Mouse (Mus musculus): ENCODE data around the gene Supt3.

The Supt3 gene
- long read RNA-seq, experiment 1, transcript Supt3-201 (12 exons, 1,508 nt) = major isoform, 6 of 8 reads
- long read RNA-seq, experiment 1, partial matches to known transcripts = 1 of 8 reads
- long read RNA-seq, experiment 1, other reads (novel, unspliced or antisense) = 1 of 8 reads
- long read RNA-seq, experiment 2, transcript Supt3-201 (12 exons, 1,508 nt) = major isoform, 16 of 28 reads
- long read RNA-seq, experiment 2, partial matches to known transcripts = 6 of 28 reads
- long read RNA-seq, experiment 2, other reads (novel, unspliced or antisense) = 6 of 28 reads

DNA sequence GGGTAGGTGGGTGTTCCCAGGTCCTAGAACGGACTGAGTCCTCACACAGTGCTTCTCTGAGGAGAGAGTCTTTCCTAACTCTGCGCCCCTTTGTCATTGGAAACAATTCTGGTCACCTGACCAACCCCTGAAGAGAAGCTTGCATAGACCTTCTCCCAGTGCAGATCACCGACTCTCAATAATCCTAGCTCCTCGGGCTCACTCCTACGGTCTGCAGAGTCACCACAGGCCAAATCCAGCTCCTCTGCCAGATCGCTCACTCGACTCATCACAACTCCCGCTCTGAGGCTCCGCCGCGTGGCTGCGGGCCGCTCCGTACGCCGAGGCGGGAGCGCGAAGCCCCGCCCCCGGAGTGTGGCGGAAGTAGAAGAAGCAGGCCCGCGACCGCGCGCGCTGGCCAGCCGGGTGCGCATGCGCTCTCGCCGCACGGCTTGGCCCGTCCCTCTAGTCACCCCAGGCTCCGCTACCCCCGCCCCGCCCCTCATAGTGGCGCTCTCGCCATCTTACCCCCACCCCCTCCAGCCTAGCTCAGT lies at the start of gene Supt3:
Gene Supt3 (plus strand): TSS at position 415 of the 533 bp plus-strand sequence.
- intact Hi-C loops (cut with DNase I) = no loop called here

DNA sequence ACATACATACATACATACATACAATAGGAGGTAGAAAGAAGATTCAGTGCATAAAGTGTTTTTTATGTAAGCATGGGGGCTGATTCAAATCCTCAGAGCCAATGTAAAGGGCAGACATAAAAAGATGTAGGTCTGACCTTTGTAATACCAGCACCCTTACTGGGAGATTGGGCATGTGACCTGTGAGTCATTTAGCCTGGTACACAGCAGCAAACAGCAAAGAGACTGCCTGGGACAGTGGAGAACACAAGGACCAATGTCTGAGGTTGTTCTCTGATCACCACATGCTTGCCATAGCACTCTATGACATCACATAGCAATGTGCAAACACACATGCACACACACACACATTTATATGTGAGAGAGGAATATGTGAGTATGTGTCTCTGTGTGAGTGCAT lies 49.3 kb upstream of the Supt3 start:
- intact Hi-C loops (cut with DNase I) = no loop called here

DNA sequence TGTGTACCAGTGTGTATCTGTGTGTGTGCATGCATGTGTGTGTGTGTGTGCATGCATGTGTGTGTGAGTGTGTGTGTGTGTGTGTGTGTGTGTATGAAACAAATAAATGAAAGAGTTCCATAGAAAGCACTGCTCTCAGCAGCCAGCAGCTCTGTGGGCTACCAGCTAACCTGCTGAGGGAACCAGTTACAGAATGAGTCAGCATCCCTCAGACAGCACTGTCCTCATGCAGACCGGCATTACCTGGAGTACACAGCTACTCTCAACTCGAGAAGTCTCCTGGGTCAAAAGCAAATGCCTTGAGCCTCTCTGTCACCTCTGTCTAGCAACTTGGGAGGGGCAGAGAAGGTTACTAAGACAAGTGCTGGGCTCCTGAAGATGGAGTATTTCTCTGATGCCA lies 48.5 kb upstream of the Supt3 start:
- intact Hi-C loops (cut with DNase I) = no loop called here

DNA sequence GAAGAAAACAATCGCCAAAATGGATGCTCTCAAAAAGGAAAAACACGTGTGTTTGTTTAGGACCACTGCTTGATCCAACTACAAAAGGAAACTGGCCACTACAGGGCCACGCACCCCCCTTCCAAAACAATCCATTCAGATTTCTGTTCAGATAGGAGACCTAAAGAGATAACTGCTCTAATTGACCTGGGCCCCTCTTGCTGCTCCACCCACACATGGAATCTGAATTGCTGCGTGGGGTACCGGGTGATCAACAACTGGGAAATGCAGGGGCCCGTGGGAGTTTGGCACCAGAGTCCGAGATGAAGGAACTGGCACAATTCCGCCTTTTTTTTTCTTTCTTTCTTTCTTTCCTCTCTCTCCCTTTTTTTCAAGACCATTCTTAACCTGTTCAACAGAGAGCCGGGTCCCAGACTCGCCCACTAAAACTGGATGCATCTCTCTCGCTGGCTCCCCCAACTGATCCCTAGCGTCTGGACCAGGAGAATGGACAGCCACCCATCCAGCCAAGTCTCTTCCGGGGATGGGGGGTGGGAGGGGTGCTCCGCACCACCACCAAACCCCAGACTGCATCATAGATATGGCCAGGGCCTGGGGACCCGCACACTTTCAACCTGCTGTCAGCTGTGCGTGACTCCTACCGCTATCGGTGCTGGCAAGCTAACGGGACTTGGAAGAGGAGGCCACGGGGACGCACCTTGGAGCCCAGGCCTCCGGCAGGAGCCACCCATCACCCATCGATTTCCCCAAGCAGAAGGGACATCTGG lies 43.2 kb upstream of the Supt3 start:
- intact Hi-C loops (cut with DNase I) = loop anchor here (10.0 kb wide), 3 partner anchors 89 to 521 kb away; no protein-coding TSS in a partner anchor

DNA sequence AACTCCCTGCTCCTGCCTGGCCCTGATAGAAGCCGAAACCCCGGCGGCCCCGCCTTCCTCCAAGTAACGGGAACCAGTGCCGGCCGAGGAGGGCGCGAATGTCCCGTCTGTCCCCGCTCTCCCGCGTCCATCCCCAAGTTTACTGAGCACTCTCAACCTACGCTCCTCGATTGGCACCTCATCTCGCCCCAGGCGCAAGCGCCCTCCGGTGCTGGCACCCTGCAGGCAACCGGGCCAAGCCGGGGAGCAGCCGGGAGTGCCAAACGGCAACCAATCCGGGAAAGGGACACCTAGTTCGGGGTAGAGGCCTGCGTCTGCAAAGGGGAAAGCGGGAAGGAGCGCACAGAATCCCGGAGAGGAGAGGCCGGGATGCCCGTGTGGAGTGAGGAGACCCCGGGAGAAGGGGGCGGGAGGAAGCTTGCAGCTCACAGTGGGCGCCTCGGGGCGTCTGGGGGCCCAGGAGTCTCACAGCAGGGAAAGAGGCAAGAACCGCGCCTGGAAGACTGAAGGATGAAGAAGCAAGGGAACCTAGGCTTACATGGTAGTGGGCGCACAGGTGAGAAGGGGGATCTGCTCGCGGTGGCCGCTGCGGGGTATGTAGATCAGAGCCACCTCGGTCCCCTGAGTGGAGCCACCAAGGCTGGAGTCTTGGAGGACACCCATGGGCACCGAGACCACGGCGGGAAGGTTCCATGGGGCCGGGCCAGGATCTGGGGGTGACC lies 42.3 kb upstream of the Supt3 start:
- intact Hi-C loops (cut with DNase I) = loop anchor here (5.0 to 10.0 kb wide), 4 partner anchors 90 to 520 kb away; no protein-coding TSS in a partner anchor

DNA sequence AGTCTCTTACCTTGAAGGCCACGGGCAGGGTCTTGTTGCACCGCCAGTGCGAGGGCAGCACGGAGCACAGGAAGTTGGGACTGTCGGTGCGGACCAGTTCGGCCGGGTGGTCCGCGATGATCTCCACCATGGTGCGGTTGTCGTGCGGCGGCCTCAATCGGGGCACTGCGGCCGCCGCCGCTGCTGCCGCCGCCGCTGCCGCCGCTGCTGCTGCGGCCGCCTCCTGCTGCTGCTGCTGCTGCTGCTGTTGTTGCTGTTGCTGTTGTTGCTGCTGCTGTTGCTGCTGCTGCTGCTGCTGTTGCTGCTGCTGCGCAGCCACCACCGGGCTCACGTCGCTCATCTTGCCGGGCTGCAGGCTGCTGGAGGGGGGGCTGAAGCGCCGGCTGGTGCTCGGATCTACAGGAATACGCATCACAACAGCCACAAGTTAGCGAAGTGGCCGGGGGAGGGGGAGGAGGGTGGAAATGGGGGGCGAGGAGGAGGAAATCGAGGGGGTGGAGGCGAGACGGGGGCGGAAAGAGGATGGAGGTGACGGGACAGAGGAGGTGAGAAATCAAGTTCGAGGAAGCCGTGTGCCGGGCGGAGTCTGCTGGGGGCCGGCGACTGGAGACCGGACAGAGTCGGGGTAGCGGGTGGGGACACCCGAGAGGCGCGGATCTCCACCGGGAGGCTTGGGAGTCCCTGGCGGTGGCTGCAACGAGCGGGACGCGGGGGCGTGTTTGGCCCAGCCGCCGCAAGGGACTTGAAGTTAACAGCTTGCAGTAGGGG lies 41.5 kb upstream of the Supt3 start:
- intact Hi-C loops (cut with DNase I) = loop anchor here (5.0 to 10.0 kb wide), 4 partner anchors 91 to 519 kb away; no protein-coding TSS in a partner anchor

DNA sequence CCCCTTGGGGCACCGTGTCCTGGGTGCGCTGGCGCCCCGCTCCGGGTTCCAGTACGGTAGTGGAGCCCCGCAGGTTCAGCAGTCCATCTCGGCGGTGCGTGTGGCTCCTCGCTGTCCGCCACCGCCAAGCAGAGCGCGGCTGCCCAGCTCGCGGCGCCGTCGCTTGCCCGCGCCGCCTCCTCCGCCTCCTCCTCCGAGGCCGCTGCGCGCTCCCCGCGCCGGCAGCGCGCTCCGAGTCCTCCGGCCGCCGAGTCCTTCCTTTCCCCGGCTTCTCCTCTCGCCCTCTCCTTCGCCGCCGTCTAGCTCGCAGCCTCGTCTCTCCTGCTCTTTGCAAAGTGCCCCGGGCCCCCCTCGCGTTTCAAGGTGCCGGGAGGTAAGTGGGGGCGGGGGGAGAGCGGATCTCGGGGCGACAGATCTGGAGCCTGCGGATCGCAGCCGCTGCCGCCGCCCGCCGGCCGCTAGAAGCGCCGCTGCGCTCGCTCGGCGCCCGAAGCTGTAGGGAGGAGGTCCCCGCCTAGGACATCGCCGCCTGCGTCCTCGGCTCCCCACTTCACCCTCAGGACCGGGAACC lies 40.9 kb upstream of the Supt3 start:
- intact Hi-C loops (cut with DNase I) = loop anchor here (5.0 to 10.0 kb wide), 4 partner anchors 91 to 519 kb away; no protein-coding TSS in a partner anchor

DNA sequence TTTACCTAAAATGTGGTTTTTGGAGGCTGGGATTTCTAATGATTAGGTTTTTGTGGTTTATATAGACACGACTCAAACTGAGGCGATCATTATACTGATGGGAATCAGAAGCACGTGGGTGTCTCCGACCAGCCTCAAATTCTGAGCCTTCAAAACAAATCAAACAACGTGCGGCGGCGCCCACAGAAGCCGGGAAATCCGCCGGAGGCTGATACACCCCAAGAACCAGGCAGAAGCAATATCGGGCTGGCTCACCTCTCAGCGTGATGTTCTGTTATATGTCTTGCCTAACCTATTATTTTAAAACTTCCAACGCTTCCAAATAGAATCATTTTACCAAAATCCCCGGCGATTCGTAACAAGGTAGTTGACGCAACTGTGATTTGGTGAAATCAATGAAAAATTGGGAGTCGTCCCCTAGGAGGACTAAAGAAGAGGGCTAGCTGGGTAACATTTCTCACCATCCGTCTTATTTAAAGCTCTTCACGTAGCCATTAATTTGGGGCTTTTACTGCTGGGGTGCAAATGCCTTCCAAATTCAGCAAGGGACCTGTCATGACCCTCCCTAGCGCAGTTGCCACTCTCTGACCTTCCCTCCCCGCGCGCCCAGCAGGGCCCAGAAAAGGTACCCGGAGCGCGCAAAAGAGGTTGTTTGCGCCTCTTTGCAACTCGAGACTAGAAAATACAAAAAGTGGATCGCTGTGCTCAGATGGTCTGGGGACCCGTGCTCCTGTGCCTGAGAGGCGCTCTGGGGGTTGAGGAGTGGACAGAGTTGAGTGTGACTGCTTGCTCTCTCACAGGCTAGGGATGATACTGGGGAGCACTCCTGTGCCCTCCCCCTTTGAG lies 39.5 kb upstream of the Supt3 start:
- intact Hi-C loops (cut with DNase I) = loop anchor here (5.0 to 10.0 kb wide), 4 partner anchors 93 to 517 kb away; no protein-coding TSS in a partner anchor

DNA sequence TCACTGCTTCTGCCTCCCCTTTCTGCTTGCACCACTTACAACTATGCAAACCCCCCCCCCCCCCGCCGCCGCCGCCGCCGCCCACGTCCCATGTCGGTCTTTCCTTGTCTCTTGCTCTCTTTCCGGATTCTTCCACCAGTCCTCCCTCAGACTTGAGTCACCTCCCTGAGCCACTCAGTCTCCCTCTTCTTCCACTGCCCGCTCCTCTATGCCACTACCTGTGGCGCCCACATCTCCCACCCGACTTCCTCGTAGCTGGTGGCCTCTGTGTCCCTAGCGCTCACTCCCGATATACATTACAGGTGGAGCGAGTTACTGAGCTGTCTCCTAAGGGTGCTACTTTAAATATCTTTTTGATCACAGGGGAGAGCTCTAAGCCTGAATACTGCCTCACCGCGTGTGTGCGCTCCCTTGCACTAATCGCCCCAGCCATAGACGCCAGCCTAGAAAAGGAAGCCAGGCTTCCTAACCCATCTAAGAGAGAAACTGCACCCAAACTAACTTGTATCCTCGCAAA lies 38.8 kb upstream of the Supt3 start:
- intact Hi-C loops (cut with DNase I) = loop anchor here (5.0 to 10.0 kb wide), 4 partner anchors 93 to 517 kb away; no protein-coding TSS in a partner anchor

DNA sequence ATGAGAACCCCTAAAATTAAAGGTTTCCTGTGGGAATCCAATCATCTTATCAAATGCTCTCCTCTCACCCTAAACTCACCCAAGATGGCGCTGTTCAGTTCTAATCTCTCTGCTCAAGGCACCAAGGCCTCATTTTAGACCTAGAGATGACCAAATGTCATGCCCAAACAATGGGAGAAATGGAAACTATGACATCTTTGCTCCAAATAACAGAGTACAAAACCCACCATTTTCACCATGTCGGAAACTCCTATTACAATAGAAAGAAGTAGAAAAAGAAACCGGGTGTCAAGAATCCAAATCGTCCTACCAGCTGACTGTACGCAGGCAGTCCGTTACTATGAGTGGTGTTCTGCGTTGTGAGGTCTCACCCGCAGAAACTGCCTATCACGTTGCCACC lies 34.7 kb upstream of the Supt3 start:
- intact Hi-C loops (cut with DNase I) = loop anchor here (10.0 kb wide), 2 partner anchors 303 to 633 kb away; no protein-coding TSS in a partner anchor

DNA sequence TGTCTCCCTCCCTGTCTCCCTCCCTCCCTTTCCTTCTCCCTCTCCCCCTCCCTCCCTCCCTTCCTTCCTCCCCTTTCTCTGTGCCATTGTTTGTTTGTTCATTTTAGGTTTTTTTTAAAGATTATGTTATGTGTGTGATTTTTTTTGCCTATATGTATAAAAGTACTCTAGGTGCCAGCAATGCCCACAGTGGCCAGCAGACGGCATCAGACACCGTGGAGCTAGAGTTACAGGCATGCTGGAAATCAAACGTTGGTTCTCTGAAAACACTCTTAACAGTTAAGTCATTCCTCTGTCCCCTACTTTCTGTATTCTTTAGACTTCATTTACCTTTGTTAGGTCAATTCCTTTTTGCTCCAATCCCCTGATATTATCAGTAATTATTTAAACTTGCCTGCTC lies 33.2 kb upstream of the Supt3 start:
- intact Hi-C loops (cut with DNase I) = loop anchor here (10.0 kb wide), 2 partner anchors 301 to 631 kb away; no protein-coding TSS in a partner anchor

DNA sequence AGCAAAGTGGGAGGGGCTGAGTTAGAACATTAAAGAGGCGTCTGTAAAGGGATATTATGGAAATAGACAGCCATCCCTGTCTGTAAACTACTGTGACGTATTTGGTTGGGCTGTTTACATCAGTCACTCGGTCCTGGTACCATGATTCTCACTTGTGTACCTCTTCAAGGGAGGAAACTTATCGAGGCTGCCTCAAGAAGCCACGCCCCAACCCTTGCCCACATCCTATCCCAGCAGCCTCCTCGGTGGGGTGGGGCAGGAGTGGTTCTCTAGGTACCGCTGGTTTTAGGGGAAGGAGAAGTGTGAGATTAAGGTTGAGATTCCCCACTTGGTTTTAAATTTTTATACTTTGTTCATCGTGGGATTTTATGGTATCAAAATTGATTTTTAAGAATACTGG lies 31.6 kb upstream of the Supt3 start:
- intact Hi-C loops (cut with DNase I) = loop anchor here (10.0 kb wide), 2 partner anchors 299 to 629 kb away; no protein-coding TSS in a partner anchor

DNA sequence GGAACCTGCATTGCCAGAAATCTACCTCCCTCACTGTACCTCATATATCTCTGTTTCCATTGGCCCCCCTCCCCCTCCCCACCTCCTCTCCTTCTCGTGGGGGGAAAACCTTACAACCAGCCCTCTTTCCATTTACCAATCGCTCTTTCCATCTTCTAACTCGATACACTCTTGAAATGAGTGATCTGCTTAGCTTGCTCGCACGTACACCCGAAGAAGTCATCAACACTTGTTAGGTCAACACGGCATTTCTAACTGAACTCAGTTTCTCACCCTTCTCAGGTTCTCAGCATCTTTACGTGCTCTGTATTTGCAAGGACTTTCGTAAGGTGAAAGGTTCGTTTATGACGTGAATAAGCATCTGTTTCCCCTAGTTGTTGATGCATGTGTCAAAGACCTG lies 10.6 kb upstream of the Supt3 start:
- intact Hi-C loops (cut with DNase I) = no loop called here

DNA sequence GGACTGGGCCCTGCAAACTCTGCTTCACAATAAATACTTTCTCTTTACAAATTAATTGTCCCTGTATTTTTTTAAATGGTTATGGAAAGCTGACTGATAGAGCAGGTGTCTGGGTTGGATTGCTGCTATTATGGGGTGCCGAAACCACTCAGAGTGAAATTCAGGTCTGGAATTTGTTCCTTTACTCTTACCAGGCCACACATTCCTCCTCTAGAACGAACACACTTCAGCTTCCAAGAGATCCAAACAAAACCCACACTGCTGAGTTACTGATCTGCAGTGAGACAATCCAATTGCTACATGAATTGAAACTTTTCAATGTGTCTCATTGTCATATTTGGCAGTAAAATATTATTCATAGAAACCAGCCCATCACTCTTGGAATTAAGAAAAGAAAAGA lies 10.0 kb upstream of the Supt3 start:
- intact Hi-C loops (cut with DNase I) = no loop called here

DNA sequence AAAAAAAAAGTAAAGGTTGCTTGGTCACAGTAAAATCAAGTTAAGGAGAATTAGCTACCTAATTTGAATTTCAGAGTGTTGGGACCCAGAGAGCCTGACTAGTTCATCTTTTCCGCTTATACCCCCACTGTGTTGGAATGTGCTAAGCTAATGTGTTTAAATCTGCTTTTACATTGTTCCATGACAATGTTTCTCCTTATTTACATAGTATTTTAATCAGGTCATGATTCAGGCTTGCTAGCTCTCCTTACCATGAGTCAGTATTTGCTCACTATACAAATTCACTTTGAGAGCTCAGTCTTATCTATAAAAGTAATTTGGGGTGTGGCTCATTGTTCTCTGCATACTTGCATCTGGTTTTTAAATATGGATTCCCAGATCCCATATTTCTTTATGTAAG lies 9.6 kb upstream of the Supt3 start:
- intact Hi-C loops (cut with DNase I) = no loop called here

DNA sequence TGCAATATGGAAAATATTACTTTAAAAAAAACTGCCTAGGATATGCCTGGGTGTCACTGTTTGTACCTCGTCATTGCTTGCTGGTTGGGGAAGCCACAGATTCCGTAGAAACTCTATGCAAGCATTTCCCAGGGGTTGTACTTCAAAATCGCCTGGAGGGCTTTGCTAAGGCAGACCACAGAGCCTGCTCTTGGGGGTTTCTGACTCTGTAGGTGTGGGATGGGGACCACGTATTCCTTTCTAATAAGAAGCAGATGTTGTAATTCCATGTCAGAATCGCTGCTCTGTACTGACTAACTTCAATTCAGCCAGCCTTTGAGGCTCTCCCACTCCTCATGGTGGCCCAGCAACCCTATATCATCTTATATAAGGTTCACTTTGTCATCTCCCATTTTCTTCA lies 8.4 kb upstream of the Supt3 start:
- intact Hi-C loops (cut with DNase I) = no loop called here

DNA sequence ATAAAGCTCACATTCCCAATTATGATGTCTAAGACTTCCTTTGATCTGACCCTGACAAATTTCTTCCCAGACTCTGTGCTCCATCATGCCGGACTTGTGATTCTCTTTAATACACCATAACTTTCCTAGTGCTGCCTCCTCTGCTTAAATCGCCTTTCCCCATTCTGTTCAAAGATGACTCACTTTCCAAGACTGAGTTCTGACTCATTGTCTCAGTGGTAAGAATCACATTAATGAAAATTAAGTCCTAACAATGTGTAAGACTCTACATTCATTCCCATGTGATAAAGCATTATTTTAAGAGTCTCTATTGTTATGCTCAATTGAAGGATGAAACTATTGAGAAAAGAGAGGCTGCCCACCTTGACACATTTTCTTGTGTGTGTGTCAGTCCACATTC lies 6.1 kb upstream of the Supt3 start:
- intact Hi-C loops (cut with DNase I) = no loop called here

DNA sequence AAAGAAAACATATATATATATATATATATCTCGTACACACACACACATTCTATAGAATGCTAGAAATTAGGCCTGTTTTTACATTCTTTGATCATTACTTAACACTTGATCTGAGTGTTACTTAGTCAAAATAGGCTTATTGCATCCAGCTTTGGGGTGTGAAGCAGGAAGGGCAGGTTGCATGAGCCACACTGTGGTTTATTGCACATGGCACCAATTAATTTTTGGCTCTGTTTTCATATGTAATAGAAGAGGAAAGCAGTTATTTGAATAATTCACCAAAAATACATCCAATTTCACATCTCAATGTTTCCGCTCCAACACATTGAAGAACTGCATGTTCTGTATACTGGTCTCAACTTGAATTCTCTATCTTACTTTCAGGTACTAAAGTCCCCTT lies 4.4 kb upstream of the Supt3 start:
- intact Hi-C loops (cut with DNase I) = no loop called here

DNA sequence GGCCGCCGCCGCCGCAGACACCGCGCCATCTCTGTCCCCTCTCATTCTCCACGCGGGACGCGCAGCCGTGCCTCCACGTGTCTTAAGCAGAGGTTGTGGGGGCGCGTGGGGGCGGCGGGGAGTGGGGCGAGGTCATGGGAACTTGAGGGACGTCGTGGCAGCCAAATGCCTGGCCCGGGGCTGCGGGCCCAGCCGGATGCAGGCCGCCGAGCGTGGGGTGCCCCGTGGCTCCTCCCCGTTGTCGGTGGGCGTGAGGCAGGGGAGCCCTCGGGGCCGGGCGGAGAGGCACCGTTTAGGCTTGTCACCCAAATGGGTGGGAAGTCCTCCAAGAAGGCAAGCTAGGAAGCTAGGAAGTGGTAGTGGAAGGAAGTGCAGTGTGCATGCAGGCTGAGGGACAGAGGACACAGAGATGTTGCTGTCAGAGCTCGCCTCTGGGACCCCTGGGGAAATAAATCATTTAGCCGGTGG lies 419 bp downstream of the Supt3 start:
- intact Hi-C loops (cut with DNase I) = no loop called here

All from adrenal gland (tissue).